Mouse (Mus musculus) adipocyte (in vitro differentiated cells): ENCODE measurements around the gene Ccdc88c.

ENCODE experiments used
- DNase-seq: peaks from one replicate; pipeline ENCODE4 v3.0.0-alpha.2; 2016; ENCODE audit warnings: low spot score

The Ccdc88c gene

DNA sequence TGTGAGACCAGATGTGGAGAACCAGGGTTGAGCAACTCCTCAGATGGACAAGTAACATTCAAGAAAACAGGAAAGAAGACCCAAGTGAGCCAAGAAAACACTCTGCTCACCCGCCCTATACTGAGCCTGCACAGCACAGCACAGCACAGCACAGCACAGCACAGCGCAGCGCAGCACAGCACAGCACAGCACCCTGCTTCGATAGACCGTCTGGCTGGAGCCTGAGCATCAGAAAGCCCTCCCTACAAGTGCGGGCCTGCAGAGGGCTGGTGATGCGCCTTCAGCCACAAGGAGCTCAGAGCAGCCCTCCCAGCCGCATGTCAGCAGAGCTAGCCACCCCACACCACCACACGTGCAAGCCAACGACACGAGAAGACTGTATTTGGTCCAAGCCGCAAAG, 61.5 kb downstream of the Ccdc88c start:
- peak; percentile 19 for DNase-seq

- no peak for DNase-seq
These were observed 62.6 kb downstream of the Ccdc88c start for GRCm38 (mm10) chr12:100966253-100966652.

DNA sequence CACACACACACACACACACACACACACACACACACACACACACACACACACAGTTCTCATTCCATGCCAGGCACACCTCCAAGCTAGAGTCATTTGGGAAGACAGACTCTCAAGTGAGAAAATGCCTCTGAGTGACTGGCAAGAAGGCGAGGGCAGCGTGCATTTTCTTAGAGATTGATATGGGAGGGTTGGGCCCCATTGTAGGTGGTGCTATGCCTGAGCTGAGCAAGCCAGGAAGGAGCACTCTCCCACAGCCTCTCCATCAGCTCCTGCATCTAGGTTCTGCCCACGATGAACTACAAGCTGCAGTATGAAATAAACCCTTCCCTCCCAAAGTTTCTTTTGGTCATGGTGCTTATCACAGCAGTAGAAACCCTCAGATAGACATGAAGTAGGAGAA, 63.6 kb downstream of the Ccdc88c start:
- no peak for DNase-seq

- DNase-seq = peak; percentile 85
These were observed 69.9 kb downstream of the Ccdc88c start for GRCm38 (mm10) chr12:100958621-100959592.

- peak; percentile 50 for DNase-seq
These were observed 70.8 kb downstream of the Ccdc88c start for GRCm38 (mm10) chr12:100958006-100958405.

DNA sequence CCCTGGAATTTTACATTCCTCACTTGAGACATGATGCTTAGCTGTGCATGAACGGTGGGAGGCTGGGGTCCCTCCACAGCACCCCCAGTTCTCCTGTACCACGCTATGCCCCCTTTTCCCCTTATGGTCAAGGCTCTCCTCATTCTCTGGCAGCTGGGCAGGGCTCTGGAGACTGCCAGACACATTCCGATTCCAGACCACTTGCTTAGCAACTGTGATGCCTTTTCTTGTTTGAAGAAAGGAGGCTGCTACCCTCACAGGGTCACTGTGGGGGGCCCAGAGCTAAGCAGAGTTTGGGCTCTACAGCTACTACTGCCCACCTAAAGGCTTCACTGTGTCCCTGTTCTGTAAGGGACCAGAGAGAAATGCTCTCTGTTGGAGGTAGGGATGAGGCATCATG, 71.6 kb downstream of the Ccdc88c start:
- DNase-seq = no peak

DNA sequence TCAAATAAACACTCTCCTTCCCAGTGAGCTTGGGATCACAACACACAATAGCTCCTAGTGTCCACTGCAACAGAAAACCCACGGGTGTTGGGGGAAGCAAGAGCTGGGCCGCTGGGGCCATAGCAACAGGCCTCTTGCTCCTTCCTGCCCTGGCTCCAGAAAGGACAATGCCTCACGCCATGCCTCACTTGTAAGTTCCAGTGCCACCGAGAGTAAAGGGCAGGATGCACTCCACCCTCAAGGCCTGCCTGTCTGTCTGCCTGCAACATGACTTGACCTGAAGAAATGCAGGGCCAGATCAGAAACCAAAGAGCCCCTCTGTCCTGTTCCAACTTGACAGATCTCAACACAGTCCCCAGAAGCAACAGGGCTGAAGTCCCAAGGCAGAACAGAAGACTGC, 72.0 kb downstream of the Ccdc88c start:
- DNase-seq = peak; percentile 10

GRCm38 (mm10) chr12:100956028-100956427, 72.8 kb downstream of the Ccdc88c start:
- DNase-seq = no peak

GRCm38 (mm10) chr12:100953926-100954325, 74.9 kb downstream of the Ccdc88c start:
- no peak for DNase-seq

GRCm38 (mm10) chr12:100952193-100952931, 76.5 kb downstream of the Ccdc88c start:
- peak; percentile 71 for DNase-seq

- peak; percentile 13 for DNase-seq
These were observed 79.7 kb downstream of the Ccdc88c start for GRCm38 (mm10) chr12:100949146-100949545.

DNA sequence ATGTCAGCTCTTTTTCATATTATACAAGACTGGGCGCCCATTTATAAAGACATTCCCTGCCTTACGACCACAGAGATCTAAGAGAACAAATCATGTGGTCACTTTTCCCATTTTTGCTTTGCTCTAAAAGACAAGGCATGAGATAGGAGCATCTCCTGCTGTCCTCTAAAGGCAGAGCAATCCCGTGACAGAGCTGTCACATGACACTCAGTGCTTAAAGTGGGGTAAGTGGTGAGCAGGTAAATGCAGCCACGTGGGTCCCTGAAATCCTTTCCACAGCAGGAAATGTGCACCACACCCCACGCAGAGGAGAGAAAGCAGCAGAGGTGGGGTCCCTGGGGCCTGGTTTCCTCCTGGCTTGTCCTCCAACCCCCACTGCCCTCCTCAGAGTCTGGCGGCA, 80.8 kb downstream of the Ccdc88c start:
- DNase-seq = no peak

- no peak for DNase-seq
These were observed 82.9 kb downstream of the Ccdc88c start for GRCm38 (mm10) chr12:100945948-100946347.

- DNase-seq = no peak
These were observed 83.4 kb downstream of the Ccdc88c start for GRCm38 (mm10) chr12:100945501-100945900.

DNA sequence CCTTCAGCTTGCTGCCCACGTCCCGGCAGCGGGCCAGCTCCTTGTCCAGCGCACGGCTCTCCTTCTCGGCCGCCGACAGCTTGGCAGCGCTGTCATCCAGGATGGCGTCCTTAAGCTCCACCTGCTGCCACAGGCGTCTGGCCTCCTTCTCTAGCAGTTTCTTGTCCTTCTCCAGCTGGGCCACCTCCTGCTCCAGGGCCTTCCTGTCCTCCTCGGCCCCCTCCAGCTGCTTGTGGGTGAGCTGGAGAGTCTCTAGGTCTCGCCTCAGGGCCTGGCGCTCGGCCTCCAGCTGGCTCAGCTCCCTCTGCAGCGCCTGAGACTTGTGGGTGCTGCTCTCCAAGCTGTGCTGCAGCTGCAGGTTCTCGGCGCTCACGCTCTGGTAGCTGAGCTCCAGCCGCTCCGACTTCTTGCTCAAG, 83.9 kb downstream of the Ccdc88c start:
- no peak for DNase-seq

GRCm38 (mm10) chr12:100943146-100943545, 85.7 kb downstream of the Ccdc88c start:
- no peak for DNase-seq

DNA sequence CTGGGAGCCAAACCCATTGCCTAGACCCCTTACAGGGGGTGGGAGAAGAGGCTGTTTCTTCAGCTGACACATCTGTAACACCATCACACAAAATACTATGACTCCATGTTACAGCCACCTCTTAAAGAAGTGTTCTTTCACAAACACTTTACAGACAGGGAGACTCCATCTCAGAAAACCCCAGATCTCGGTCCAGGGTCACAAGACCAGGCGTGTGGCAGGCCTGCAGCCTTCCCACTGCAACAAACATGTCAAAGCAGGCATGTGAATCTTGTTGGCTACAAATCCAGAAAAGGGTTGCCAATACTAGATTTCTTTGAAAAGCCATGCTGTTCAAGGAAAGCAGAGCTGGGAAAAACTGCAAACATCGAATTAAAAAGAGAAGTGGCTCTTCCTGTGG, 87.5 kb downstream of the Ccdc88c start:
- DNase-seq = no peak

GRCm38 (mm10) chr12:100937441-100938360, 91.2 kb downstream of the Ccdc88c start:
- DNase-seq = no peak

- no peak for DNase-seq
These were observed 92.1 kb downstream of the Ccdc88c start for GRCm38 (mm10) chr12:100936737-100937136.

DNA sequence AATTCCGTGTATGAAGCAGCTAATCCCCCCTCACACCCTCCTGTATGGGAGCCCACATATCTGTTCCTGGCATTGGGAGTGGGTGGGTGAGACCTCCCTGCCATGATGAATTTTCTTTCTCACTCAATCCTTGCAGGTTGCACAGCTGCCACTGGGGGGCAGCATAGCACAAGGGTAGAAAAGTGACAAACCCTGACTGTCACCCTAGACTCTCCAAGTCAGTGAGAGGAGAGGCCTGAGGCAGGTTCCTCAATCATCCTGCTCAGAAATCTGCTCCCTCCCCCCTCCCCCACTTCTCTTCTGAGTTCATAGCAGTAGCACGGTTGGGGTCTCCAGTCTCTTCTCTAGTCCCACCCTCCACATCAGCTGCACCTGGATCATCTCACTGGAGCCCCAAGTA, 92.7 kb downstream of the Ccdc88c start:
- peak; percentile 84 for DNase-seq

DNA sequence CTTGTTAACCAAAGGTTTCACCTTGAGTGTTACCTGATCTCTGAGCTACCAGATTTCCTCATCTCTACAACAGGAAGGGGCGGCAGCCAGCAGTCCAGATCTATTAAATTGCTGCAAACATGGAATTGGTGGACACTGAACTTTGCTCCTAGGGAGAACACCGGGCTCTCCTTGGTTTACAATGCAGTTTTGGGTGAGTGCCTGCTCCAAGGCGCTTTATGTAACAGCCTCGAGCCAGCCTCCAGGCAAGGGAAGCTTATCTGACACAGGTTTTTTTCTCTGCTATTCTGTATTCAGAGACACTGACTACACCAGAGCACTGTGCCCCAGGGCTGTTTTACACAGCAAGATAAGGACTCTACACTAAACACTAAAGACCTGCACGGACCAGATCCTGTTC, 94.1 kb downstream of the Ccdc88c start:
- peak; percentile 18 for DNase-seq

- no peak for DNase-seq
These were observed 97.2 kb downstream of the Ccdc88c start for GRCm38 (mm10) chr12:100931653-100932052.
